Mouse (Mus musculus): ENCODE data around the gene Uhrf1.
A peak's percentile ranks its signal among the peaks of the same experiment; 100 is the strongest.

Uhrf1 gene

GRCm38 (mm10) chr17:56275842-56276480 lies 27.2 kb upstream of the Uhrf1 start:
- no peak for DNase-seq (ENCODE audit: low read depth)

GRCm38 (mm10) chr17:56276643-56277566 lies 26.2 kb upstream of the Uhrf1 start, which contains the start of gene Ticam1:
Ticam1 (minus strand) TSS chr17:56276786.
- peak; percentile 96 for DNase-seq (ENCODE audit: low read depth)

GRCm38 (mm10) chr17:56277567-56277893 lies 25.6 kb upstream of the Uhrf1 start:
- no peak for DNase-seq (ENCODE audit: low read depth)

DNA sequence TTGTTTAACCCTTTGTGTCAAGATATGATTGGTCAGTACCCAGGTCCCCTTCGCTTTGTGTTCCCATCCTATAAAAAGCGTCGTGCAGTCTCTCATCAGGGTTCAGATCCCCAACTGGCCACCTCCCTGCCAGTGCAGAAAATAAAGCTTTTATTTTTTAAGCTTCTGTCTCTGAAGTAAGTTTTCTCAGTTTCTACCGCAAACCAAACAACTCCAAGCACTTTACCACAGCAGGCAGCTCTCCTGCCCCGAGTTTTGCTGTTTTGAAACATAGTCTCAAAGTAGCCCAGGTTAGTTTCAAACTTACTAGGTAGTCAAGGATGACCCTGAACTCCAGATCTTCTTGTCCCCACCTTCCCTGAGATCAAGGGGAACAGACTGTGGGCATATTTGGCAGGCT lies 24.8 kb upstream of the Uhrf1 start:
- DNase-seq (ENCODE audit: low read depth) = no peak

GRCm38 (mm10) chr17:56279481-56280155 lies 23.5 kb upstream of the Uhrf1 start:
- no peak for DNase-seq (ENCODE audit: low read depth)

DNA sequence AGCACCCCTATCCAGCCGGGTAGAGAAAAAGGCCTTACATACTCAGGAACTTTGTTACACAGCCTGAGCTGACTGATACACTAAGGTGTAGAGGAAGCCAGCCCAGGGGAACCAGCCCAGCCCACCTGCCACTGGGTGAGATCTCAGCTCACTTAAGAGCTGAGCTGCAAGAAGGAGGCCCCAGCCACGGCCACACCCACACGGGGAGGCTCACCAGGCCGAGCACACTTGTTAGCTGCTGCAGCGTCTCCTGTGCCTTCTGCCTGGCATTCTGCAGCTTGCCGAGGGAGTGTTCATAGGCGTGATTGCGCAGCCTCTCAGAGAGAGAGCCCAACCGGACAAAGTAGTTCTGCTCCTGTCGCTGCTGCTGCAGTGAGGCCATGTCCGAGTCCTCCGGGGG lies 21.9 kb upstream of the Uhrf1 start:
- DNase-seq (ENCODE audit: low read depth) = no peak

DNA sequence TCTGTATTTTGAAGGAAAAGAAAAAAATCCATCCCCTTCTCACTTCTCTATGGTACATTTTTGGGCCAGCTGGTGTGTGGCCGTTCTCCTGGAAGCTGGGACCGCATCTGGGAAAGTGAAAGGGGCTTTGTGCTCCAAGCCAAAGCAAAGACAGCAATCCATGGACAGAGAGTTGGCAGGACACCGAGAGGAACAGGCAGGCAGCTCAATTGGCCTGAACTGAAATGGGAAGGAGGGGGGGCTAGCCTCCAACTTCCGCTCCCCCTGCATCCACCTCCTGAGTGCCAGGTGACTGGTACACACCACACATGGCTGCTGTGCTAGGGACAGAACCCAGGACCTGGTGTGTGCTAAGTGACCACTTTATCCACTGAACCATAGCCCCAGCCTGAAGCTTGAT lies 20.3 kb upstream of the Uhrf1 start:
- DNase-seq (ENCODE audit: low read depth) = no peak

DNA sequence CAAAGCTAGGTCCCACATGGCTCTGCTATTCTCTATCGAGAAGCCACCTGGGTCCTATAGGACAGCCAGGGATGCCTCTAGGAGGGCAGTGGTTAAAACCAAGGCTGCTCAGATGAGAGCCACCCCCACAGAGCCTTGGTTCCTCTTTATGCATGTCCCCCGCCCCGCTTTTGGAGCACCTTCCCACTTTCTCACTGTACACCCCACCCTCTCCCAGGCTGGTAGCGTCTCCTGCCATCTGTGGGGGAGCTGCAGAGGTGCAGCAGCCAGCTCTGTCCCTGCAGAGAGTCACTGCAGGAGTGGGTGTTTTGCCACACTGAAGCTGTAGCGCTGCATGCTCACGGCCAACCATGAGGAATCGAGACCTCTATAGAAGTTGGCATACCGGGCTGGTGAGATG lies 19.8 kb upstream of the Uhrf1 start:
- DNase-seq (ENCODE audit: low read depth) = no peak

GRCm38 (mm10) chr17:56285995-56286394 lies 17.1 kb upstream of the Uhrf1 start:
- no peak for DNase-seq (ENCODE audit: low read depth)

DNA sequence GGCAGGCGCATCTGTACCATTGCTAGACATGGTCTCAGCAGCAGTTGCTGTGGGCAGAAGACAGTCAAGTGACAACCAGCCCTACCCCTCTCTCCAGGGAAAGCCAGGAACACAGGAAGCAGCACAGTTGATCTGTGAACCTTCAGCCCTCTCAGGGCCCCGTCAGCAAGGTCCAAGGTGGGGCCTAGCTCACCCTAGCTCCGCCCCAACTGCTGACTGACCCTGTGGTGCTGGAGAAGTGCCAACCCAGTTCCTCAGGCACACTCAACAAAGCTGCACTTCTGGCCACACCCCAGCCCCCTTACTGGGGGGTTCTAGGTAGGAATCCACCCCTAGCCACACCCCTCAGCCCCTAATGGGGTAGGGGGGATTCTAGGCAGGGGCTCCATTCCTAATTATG lies 15.3 kb upstream of the Uhrf1 start:
- DNase-seq (ENCODE audit: low read depth) = no peak

GRCm38 (mm10) chr17:56288866-56289265 lies 14.3 kb upstream of the Uhrf1 start:
- no peak for DNase-seq (ENCODE audit: low read depth)

DNA sequence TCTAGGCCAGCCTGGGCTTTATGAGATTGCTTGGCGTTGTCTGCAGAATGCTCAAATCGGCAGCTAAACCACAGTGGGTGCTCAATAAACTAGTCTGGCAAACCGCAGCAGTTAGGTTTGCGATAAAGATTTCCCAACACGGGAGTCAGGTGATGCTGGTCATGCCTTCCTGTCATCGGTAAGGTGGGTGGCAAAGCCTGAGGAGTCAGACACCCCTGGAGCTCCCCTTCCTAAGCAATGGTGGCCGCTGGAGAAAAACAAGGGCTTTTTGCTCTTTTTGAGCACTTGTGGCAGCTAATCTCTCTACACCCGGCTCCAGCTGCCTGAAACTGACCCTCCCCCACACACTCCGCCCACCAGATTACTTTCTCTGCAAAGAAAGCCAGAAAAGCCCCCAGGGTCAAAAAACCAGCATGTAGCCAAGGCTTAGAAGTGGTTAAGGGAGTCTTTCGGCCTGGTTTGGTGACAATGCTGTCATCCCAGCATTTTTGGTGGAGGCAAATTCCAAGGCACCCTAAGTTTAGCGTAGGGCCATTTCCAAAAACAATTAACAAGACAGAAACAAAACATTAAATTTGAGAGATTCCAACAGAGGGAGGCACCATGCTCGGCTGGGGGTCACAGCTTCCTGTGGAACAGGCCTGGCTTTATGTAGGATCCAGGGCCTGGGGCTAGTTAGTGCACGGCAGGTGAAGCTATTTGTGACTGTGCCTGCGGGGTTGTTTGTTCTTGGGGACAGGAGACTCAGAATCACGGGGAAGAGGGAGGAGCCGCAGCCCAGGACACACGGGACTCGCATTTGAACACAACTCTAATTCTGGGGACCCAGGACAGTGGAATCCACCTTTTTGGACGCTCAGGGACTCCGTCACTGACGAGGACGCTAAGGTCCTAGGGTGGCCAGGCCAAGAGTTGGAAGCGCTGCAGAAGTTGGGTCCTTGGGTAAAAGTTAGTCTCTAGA lies 13.5 kb upstream of the Uhrf1 start:
- DNase-seq (ENCODE audit: low read depth) = no peak

DNA sequence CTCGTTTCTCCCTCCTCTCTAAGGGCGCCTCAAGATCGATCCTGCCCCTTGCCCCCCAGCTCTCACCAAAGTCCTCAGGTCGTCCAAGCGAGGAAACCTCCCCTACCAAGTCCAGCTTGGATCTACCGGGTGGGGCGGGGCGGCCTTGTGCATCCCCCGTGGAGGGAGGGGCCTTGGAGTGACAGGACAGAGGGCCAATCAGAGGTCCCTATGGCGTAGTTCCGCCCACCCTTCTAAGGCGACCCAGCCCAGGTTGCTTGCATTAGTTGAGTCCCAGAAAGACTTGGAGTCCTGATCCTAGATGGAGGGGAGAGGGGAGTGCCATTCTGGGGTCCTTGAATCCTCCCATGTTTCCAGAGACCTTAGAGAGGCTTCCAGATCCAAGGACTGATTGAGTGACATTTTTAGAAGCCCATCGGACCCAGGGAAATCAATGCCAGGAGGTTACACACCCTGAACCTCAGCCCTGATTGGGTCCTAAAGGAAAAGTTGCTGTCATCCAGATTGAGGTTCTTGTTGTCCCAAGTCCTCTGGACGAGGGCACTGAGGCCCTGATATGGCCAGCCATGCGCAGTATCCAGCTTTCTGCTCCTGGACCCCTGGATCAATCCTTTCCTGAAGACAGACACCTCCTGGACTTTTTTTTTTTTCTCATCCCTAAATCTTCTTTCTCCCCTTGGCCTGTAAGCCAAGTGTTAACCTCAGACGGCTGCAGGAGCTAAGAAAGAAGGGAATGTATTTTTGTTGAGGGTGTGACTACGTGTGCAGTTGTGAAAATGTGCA lies 12.5 kb upstream of the Uhrf1 start:
- peak; percentile 88 for DNase-seq (ENCODE audit: low read depth)

DNA sequence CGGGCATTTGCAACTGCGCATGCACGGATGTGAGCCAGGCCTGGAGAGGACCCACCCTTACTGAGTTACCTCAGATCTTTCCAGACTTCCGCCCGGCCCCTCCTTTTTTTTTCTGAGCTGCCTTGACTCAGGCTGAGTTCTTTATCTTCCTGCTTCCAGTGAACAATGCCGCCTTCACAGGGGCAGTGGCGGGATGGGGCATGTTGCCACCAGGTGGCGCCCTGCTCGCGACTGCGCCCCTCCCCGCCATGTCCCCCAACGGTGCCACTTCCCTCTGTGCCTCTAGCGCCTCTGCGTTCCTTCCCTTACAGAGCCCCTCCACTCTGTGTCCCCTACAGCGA lies 12.0 kb upstream of the Uhrf1 start:
- DNase-seq (ENCODE audit: low read depth) = peak; percentile 85

GRCm38 (mm10) chr17:56291826-56292475 lies 11.2 kb upstream of the Uhrf1 start:
- DNase-seq (ENCODE audit: low read depth) = no peak

GRCm38 (mm10) chr17:56292531-56293222 lies 10.4 kb upstream of the Uhrf1 start, which contains the start of gene Plin3:
Plin3 (minus strand) TSS chr17:56292873.
- no peak for DNase-seq (ENCODE audit: low read depth)

GRCm38 (mm10) chr17:56293291-56293690 lies 9.8 kb upstream of the Uhrf1 start:
- no peak for DNase-seq (ENCODE audit: low read depth)

DNA sequence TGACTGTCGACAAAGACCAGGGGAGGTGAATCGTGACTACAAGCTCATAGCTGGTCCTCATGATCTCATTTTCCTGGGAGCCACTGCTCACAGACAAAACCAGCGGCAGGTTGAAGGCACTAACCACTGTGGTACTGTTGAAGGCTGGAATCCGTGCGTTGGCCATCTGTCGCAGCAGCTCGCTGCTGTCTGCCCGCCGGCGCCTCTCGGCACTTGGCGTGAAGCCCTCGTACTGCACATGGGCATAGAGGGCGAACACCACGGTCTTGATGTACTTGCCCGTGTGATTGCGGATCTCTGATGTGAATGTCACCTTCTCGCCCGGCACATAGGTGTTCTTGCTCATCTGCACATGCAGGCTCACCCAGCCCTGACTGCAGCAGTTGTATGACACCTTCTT lies 8.9 kb upstream of the Uhrf1 start:
- no peak for DNase-seq (ENCODE audit: low read depth)

- no peak for DNase-seq (ENCODE audit: low read depth)
Measured at GRCm38 (mm10) chr17:56296201-56296600, 6.9 kb upstream of the Uhrf1 start.

- no peak for DNase-seq (ENCODE audit: low read depth)
Measured at GRCm38 (mm10) chr17:56298238-56298637, 4.9 kb upstream of the Uhrf1 start.

All from c-Kit-positive CD71-negative TER-119-negative erythroid progenitor cells, embryonic 14.5 days (primary cell).